Mouse (Mus musculus): ENCODE data around the gene Map4k4.

DNA sequence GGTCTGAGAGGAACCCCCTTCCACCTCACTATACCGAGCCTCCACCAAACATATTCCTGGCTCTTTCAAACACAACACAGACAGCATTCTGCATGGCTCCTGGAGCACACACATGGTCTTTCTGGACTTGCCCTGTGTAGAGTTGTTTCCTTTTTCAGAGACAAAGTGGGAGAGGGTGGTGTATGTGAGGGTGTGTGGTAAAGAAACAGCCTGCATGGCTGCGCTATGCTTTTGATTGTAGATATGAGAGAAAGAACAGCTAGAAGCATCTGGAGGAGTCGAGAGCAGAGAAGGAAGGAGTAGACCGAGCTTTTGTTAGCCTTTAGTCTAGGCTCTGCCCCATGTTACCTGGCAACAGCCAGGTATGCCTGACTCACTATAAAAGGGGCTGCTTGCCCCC is 162.7 kb downstream of the Map4k4 start:
- no peak for TF ChIP-seq CTCF (IDR thresholded peaks at IDR 0.05; ENCODE audit: low read depth, low read length)
- TF ChIP-seq POLR2A (IDR thresholded peaks at IDR 0.05; ENCODE audit: borderline replicate concordance, low read depth, low read length) = no peak
